Mouse (Mus musculus) Patski (cell line): Measurements from ENCODE around the gene Dapk3. TPM values are rescaled to one million over a fixed set of nuclear protein-coding genes. Genes with fewer than 3 reads are reported as not detected.

Experiments
- ATAC-seq: fragments of 100-300 bp; one replicate; pipeline ENCODE4 v1.8.0; 2021
- CTCF ChIA-PET: fragments of 350-600 bp; sonication (Branson Sonifier 250); formaldehyde crosslinking; loops from one replicate; lab custom pipeline; 2022; ENCODE audit warnings: inconsistent platforms; lab: Charles Lee
- POLR2A ChIA-PET: fragments of 350-600 bp; sonication (Branson Sonifier 250); formaldehyde crosslinking; loops from one replicate; lab custom pipeline; 2022; ENCODE audit warnings: antibody characterized with exemption, inconsistent platforms; lab: Charles Lee
- DNase-seq: peaks from one replicate; pipeline ENCODE4 v3.0.0-alpha.2; 2011; ENCODE audit warnings: low read depth, low spot score
- H3K27me3 ChIP-seq: fragments of 371-371 bp; one replicate; pipeline ENCODE4 v1.5.1; 2021
- CTCF ChIP-seq: fragments of 100-300 bp; IDR thresholded peaks from one replicate; pipeline ENCODE4 v1.5.1; 2021
- in situ Hi-C: fragments of 300-500 bp; cut with MboI; formaldehyde crosslinking; loops from 3 replicates; pipeline ENCODE4 v1.11.1; 2018; ENCODE audit warnings: low pct_unique_long_range_greater_than_20kb, mixed read lengths
- polyA plus RNA-seq: library from polyadenylated mRNA; unstranded; gene quantifications from one replicate; pipeline ENCODE4 v1.2.3, GENCODE M21; 2021

The Dapk3 gene
- polyA plus RNA-seq, 1 experiment from 2014 or later = 82.0 TPM

DNA sequence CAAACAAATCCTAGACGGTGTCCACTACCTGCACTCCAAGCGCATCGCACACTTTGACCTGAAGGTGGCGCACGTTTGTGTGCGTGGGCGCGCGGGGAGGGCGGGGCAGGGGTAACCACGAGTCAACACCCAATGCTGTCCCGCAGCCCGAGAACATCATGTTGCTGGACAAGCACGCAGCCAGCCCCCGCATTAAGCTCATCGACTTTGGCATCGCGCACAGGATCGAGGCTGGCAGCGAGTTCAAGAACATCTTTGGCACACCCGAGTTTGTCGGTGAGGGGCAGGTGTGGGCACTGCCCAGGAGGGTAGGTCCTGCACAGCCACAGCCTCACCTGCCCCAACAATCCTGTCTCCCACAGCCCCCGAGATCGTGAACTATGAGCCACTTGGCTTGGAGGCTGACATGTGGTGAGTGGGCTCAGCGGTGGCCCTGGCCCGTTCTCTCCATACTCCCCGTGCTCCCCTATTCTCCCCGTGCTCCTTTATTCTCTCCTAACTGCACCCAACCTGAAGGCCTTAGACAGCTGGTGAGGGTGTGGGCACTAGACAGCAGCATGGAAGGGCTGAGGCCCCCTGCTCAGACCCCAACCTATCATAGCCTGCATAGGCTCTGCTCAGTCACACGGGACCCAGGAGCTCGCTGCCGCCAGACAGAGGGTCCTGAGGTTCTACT is 7.6 kb downstream of the Dapk3 start:
- ChIA-PET POLR2A (interaction anchor here (1.1 to 1.8 kb wide), 2 partner anchors 12 to 34 kb away, joined by 5 to 6 read pairs; no protein-coding TSS in a partner anchor), CTCF (interaction anchor here (1.3 to 4.4 kb wide), 2 partner anchors 27 to 54 kb away, joined by 3 to 23 read pairs; no protein-coding TSS in a partner anchor)
- ATAC-seq = no peak
- H3K27me3 ChIP-seq = no peaks in the 10 kb centered on the region
- no peak for TF ChIP-seq CTCF
- no peak for DNase-seq
- in situ Hi-C loops = no loop called here

DNA sequence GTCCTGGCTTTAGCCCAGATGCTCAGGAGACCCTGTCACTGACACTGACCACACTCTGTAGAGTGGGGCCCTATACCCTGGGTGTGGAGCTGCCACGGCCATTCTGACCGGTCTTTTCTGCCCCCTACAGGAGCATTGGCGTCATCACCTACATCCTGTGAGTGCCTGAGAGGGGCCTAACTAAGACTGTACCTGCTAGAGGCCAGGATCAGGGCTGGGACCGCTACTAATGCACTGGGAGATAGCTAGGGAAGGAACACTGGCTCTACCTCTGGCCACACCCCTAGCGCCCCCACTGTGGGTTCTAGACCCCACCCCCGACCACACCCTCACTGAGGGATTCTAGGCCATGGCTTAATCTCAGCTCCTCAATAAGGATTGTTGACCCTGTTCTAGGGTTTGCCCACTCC is 8.1 kb downstream of the Dapk3 start:
- no peak for TF ChIP-seq CTCF
- ChIA-PET CTCF (interaction anchor here (4.4 kb wide), 1 partner anchor 26 kb away, joined by 23 read pairs; no protein-coding TSS in a partner anchor), POLR2A (interaction anchor here (1.8 kb wide), 1 partner anchor 13 kb away, joined by 6 read pairs; no protein-coding TSS in a partner anchor)
- in situ Hi-C loops = no loop called here
- no peaks in the 10 kb centered on the region for H3K27me3 ChIP-seq
- no peak for ATAC-seq
- DNase-seq = no peak

DNA sequence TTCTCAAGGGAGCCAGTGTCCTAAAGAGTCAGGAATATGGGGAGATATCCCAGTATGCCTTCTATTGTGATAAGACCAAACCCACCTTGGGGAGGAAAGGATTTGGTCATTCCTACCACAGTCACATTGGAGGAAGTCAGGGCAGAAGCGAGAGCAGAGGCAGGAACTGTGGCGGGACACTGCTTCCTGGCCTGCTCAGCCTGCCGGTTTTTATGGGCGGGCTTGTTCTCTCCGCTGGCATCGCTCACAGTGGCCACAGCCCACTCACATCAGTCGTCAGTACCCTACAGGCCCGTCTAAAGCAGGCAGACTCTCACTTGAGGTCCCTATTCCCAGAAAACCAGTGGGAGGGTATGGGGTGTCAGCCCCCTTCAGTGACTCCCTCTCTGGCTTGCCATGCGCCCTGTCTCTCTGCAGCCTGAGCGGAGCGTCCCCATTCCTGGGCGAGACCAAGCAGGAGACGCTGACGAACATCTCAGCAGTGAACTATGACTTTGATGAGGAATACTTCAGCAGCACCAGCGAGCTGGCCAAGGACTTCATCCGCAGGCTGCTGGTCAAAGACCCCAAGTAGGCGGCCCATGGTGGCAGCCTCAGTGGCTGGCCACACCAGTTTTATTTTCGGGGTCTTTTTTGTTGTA is 8.7 kb downstream of the Dapk3 start:
- POLR2A ChIA-PET = interaction anchor here (1.2 to 1.8 kb wide), 2 partner anchors 13 to 40 kb away, joined by 4 to 6 read pairs; partner anchors contain the start of gene Atcay

DNA sequence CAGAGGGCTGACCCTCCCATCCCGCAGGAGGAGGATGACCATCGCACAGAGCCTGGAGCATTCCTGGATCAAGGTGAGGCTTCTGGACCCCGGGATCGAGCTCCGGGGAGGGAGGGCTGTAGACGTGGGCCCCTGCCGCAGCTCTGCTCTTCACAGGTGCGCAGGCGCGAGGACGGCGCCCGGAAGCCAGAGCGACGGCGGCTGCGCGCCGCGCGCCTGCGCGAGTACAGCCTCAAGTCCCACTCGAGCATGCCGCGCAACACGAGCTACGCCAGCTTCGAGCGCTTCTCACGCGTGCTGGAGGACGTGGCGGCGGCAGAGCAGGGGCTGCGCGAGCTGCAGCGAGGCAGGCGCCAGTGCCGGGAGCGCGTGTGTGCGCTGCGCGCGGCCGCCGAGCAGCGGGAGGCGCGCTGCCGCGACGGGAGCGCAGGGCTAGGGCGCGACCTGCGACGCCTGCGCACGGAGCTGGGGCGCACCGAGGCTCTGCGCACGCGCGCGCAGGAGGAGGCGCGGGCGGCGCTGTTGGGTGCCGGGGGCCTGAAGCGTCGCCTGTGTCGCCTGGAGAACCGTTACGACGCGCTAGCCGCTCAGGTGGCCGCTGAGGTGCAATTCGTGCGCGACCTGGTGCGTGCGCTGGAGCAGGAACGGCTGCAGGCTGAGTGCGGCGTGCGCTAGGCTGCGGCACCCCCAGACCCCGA is 9.6 kb downstream of the Dapk3 start:
- POLR2A ChIA-PET = interaction anchor here (0.9 to 2.3 kb wide), 4 partner anchors 9 to 39 kb away, joined by 3 to 8 read pairs (median 5); partner anchors contain the start of genes 4930442H23Rik and Atcay
- no peak for TF ChIP-seq CTCF
- no peak for ATAC-seq
- H3K27me3 ChIP-seq = no peaks in the 10 kb centered on the region
- CTCF ChIA-PET = interaction anchor here (4.4 kb wide), 1 partner anchor 25 kb away, joined by 23 read pairs; no protein-coding TSS in a partner anchor
- in situ Hi-C loops = no loop called here
- DNase-seq = no peak

More for the DNA sequence above, 8.7 kb downstream of the Dapk3 start:
- no peak for ATAC-seq
- CTCF ChIA-PET = interaction anchor here (4.4 kb wide), 1 partner anchor 26 kb away, joined by 23 read pairs; no protein-coding TSS in a partner anchor
- H3K27me3 ChIP-seq = no peaks in the 10 kb centered on the region
- in situ Hi-C loops = no loop called here
- DNase-seq = no peak
- TF ChIP-seq CTCF = no peak

GRCm38 (mm10) chr10:81192968-81193501 is 10.2 kb downstream of the Dapk3 start:
- ATAC-seq (no peak), DNase-seq (no peak)
- ChIA-PET CTCF (interaction anchor here (4.4 kb wide), 1 partner anchor 24 kb away, joined by 23 read pairs; no protein-coding TSS in a partner anchor), POLR2A (interaction anchor here (0.6 to 2.3 kb wide), 5 partner anchors 9 to 226 kb away, joined by 3 to 8 read pairs (median 4); partner anchors contain the start of genes 4930442H23Rik and Atcay)
- no peak for TF ChIP-seq CTCF
- in situ Hi-C loops = no loop called here
- no peaks in the 10 kb centered on the region for H3K27me3 ChIP-seq

- POLR2A ChIA-PET = interaction anchor here (2.3 kb wide), 1 partner anchor 29 kb away, joined by 8 read pairs; no protein-coding TSS in a partner anchor
- in situ Hi-C loops = no loop called here
- ATAC-seq = no peak
- DNase-seq = no peak
- H3K27me3 ChIP-seq = no peaks in the 10 kb centered on the region
- TF ChIP-seq CTCF = no peak
- CTCF ChIA-PET = interaction anchor here (0.9 to 4.4 kb wide), 4 partner anchors 11 to 28 kb away, joined by 3 to 23 read pairs (median 4); no protein-coding TSS in a partner anchor
Observed at GRCm38 (mm10) chr10:81193991-81194774, 11.4 kb downstream of the Dapk3 start.

DNA sequence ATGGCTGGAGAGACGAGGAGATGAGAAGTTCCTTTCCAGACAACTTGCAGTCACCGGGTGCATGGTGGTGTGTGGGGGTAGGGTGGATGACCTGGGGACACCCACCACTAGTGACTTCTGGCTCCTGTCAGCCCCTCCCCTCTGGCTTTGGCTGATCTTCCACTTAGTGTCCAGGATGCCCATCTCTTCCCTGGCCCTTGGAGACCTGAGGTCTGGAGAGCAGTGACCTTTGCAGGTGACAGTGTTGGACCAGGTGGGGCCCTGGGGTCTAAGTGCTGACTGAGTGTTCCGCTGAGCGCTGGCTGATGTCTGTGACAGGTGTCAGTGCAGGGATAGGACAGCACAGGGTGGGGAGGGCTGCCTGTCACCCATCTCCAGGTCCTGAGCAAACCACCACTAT is 12.5 kb downstream of the Dapk3 start:
- DNase-seq = no peak
- no peak for TF ChIP-seq CTCF
- POLR2A ChIA-PET = interaction anchor here (1.3 kb wide), 1 partner anchor 23 kb away, joined by 4 read pairs; no protein-coding TSS in a partner anchor
- CTCF ChIA-PET = interaction anchor here (1.9 kb wide), 1 partner anchor 15 kb away, joined by 4 read pairs; no protein-coding TSS in a partner anchor
- ATAC-seq = no peak
- H3K27me3 ChIP-seq = no peaks in the 10 kb centered on the region
- in situ Hi-C loops = no loop called here

- in situ Hi-C loops = no loop called here
- no peak for ATAC-seq
- DNase-seq = no peak
- TF ChIP-seq CTCF = no peak
- no peaks in the 10 kb centered on the region for H3K27me3 ChIP-seq
- ChIA-PET CTCF (interaction anchor here (0.7 to 2.7 kb wide), 3 partner anchors 14 to 21 kb away, joined by 3 to 21 read pairs (median 4); no protein-coding TSS in a partner anchor), POLR2A (interaction anchor here (1.3 kb wide), 1 partner anchor 21 kb away, joined by 4 read pairs; no protein-coding TSS in a partner anchor)
Observed at GRCm38 (mm10) chr10:81196470-81197065, 13.8 kb downstream of the Dapk3 start.
